Mouse (Mus musculus) lung, adult 2 months (tissue): ENCODE results near the gene Tnfsf4.

Experiments used
- CTCF ChIP-seq: fragments of 200-500 bp; IDR thresholded peaks from 2 replicates; pipeline ENCODE4 v1.5.1; 2011; ENCODE audit warnings: mild to moderate bottlenecking, low read length, control low read depth; ENCODE audit not compliant: insufficient read depth
- POLR2A ChIP-seq: fragments of 200-500 bp; IDR thresholded peaks from 2 replicates; pipeline ENCODE4 v1.6.1; 2011; ENCODE audit warnings: low read depth, mild to moderate bottlenecking, control low read depth, low read length, borderline replicate concordance; ENCODE audit errors: extremely low read depth

- TF ChIP-seq CTCF: no peak
- TF ChIP-seq POLR2A: no peak
Observed at GRCm38 (mm10) chr1:161380425-161380780, 14.8 kb upstream of the Tnfsf4 start.
